Mouse (Mus musculus) liver, adult (tissue): ENCODE data around the gene Itsn1.
A peak's percentile ranks its signal among the peaks of the same experiment; 100 is the strongest.

ENCODE experiments used
- GATA4 ChIP-seq: IDR thresholded peaks from 2 replicates; pipeline ENCODE4 v1.6.1; 2014; ENCODE audit warnings: mild to moderate bottlenecking, low read length; ENCODE audit not compliant: insufficient replicate concordance

Itsn1 gene

DNA sequence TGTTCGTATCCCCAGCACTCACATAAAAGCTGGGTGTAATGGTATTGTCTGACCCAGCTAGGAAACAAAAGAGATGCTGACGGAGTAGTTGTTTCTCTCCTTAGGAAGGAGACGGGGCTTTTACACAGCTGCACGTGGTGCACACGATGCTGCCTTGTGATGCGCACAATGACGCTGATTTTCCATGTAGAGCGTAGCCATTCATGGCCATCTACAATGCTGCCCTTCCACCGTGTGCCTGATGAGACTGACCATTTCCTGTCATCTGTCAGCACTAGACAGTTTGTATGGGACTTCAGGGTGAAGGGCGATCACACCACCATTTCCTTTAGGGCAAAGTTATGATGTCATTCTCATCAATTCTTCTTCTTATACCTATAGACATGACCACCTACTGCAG is 239.6 kb downstream of the Itsn1 start:
- no peak for TF ChIP-seq GATA4

DNA sequence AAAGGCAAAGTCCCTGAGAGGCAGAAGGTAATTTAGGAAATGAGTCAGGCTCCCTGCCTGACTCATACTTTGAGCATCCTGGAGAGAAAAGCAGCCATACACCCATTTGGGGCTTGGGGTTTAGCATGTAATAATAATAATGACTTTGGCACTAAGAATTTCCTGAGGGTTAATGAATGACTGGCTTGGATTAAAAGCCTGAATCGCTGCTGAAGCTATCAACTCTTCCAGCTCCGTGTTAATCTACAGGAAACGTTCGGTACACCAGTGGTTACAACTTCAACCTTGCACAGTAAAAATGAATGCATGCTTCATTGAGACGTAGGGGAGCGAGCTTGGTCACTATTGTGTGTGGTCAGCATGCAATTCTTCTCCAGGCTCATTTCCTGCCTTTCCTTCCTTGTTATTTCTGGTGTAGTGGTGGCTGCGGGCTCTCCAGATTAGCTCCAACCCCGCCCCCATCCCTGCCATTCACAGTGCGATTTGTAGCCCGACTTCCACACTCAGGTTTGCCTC is 240.5 kb downstream of the Itsn1 start:
- peak; percentile 44; the same call in 1 of the 2 replicates for TF ChIP-seq GATA4
